Mouse (Mus musculus) G1E (cell line): ENCODE measurements around the gene Gng4.

Experiments used
- CTCF ChIP-seq: IDR thresholded peaks from 2 replicates; pipeline ENCODE4 v1.5.1; 2012; ENCODE audit warnings: low read depth, low read length, inconsistent platforms, mixed read lengths
- GATA1 ChIP-seq: IDR thresholded peaks from 2 replicates; pipeline ENCODE4 v1.6.1; 2012; ENCODE audit warnings: borderline replicate concordance, low read length, inconsistent platforms, mixed read lengths
- GATA2 ChIP-seq: IDR thresholded peaks from 2 replicates; pipeline ENCODE4 v1.6.1; 2012; ENCODE audit warnings: low read depth, low read length, inconsistent platforms, borderline replicate concordance
- TAL1 ChIP-seq: conservative IDR thresholded peaks from 2 replicates; pipeline ENCODE4 v1.6.1; 2012; ENCODE audit warnings: low read depth, low read length, inconsistent platforms, mixed read lengths

GRCm38 (mm10) chr13:13784981-13785783 is 1.3 kb downstream of the Gng4 start:
- no peak for TF ChIP-seq GATA1
- no peak for TF ChIP-seq CTCF
- TF ChIP-seq TAL1 = no peak
- no peak for TF ChIP-seq GATA2
